Mouse (Mus musculus): ENCODE measurements at regions not wholly inside any gene's neighbourhood (a gene's known extent, or its start where the extent isn't known, plus 50 kb on each side); places are given as distances from the start of the nearest gene placed in this dataset.

DNA sequence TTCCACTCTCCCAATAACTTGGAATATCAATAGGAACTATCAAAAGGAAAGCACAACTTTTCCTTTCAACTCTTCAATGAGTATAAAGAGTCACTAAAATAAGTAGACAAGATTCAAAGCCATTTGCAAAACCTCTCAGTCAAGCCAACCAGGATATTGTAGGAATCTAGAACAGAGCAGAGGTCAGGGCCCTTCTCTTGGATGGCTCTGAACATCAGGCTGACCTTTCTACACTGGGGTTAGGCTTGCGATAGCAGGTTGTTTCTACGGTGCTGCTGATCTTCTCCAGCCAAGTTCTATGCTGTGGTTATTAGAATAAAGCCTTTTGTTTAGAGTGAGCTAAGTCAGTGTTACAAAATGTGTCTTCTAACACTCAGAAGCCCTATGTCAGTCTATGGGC is 658.6 kb downstream of the Ofcc1 start:
- H3K4me3 ChIP-seq (ENCODE audit: low read depth, low read length) = no peak overlapping the region
- 85% methylated on average over 2 of the region's 2 CpGs for WGBS
- H3K9me3 ChIP-seq (ENCODE audit: low read length) = no peaks in the 10 kb centered on the region
- H3K27me3 ChIP-seq (ENCODE audit: insufficient read depth, low read length) = no peaks in the 10 kb centered on the region
- H3K9ac ChIP-seq = no peak overlapping the region
- no peaks in the 10 kb centered on the region for H3K36me3 ChIP-seq (ENCODE audit: insufficient read depth)
- H3K27ac ChIP-seq (ENCODE audit: low read depth, low read length) = no peak overlapping the region
- no peak for ATAC-seq
- DNase-seq = no peak
- TF ChIP-seq CTCF (IDR thresholded peaks at IDR 0.05; ENCODE audit: low read depth) = no peak
- no peaks in the 10 kb centered on the region for H3K4me1 ChIP-seq (ENCODE audit: insufficient read depth)
- no peak overlapping the region for H3K4me2 ChIP-seq (ENCODE audit: low read depth)

DNA sequence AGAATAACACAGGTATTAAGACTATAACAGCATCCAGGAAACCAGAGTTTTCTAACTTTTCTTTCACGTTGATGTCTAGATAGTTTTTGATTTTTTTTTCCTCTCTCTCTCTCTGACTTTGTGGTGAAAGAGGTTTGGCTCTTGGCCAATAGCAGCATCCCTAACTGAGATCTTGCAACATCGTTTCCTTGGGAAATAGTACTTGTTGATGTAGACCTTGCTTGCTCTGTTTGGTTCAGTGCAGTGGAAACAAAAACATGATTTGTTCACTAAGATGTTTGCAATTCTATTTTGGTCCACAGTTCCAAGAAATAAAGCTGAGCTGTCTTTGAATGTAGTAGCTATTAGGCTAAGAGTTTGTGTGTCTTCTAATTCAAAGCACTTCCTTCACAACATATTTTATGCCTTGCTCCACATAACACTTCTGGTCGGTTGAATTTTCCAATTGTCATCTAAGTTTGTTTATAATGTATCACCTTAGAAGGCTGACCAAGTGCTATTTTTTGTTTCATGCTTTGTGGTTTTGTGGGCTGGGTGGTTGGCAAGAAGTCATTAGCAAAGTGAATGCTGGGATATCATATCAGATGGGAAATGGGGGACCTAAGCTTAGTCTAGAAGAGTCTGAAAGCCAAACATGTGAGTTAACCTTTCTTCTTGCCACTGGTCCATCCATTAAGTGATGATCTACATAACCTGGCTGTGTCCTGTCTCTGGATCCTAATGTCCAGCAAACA is 669.8 kb downstream of the Ofcc1 start:
- ATAC-seq (no peak), DNase-seq (no peak)
- WGBS = 75% methylated on average over 3 of the region's 3 CpGs
- Histone ChIP-seq H3K4me3 (ENCODE audit: low read depth, low read length) (no peak overlapping the region), H3K9me3 (ENCODE audit: low read length) (no peaks in the 10 kb centered on the region), H3K9ac (no peak overlapping the region), H3K27ac (ENCODE audit: low read depth, low read length) (no peak overlapping the region), H3K4me1 (ENCODE audit: insufficient read depth) (no peaks in the 10 kb centered on the region), H3K27me3 (ENCODE audit: insufficient read depth, low read length) (no peaks in the 10 kb centered on the region), H3K4me2 (ENCODE audit: low read depth) (no peak overlapping the region), H3K36me3 (ENCODE audit: insufficient read depth) (no peaks in the 10 kb centered on the region)
- TF ChIP-seq CTCF (IDR thresholded peaks at IDR 0.05; ENCODE audit: low read depth) = no peak

DNA sequence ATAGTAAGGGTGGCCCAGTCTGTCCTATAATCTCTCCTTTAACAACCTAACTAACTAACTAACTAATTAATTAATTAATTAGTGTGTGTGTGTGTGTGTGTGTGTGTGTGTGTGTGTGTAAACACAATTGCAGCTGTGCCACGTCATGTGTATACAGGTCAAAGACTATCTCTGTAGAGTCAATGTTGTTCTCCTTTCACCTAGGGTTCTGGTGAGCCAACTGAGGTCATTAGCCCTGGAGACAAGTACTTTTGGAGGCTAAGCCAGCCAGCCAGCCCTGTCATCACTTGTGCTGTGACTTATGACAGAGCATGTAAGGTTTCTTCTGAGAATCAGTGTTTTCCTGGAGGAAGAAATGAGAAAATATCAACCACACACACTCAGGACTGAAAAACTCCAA is 696.7 kb downstream of the Ofcc1 start:
- 75% methylated on average over 1 of the region's 1 CpGs for WGBS
- no peak for TF ChIP-seq CTCF (IDR thresholded peaks at IDR 0.05; ENCODE audit: low read depth)
- no peak overlapping the region for H3K4me3 ChIP-seq (ENCODE audit: low read depth, low read length)
- H3K27ac ChIP-seq (ENCODE audit: low read depth, low read length) = no peak overlapping the region
- no peaks in the 10 kb centered on the region for H3K36me3 ChIP-seq (ENCODE audit: insufficient read depth)
- DNase-seq (no peak), ATAC-seq (no peak)
- no peak overlapping the region for H3K9ac ChIP-seq
- H3K9me3 ChIP-seq (ENCODE audit: low read length) = no peaks in the 10 kb centered on the region
- no peak overlapping the region for H3K4me2 ChIP-seq (ENCODE audit: low read depth)
- H3K4me1 ChIP-seq (ENCODE audit: insufficient read depth) = no peaks in the 10 kb centered on the region
- H3K27me3 ChIP-seq (ENCODE audit: insufficient read depth, low read length) = no peaks in the 10 kb centered on the region

DNA sequence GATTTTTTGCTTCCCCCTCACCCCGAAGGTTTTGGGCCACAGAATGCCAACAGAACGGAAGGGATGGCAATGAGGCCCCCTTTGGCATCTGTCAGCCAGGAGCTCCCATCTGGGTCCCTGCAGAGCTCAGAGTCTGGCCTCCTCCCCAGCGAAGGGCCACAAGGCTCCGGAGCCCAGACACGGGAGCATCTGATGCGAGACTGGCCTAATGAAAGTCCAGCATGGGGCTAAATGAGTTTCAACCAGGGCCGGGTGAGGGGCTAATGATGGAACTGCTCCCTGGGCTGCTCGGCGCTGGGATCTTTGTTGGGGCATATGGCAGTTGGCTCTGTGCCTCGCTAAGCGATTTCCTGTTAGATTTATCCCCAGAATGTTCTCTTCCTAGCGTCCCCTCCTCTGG is 688.8 kb upstream of the Slc35b3 start:
- peak; percentile 27; the same call in 1 of the 2 replicates for ATAC-seq

DNA sequence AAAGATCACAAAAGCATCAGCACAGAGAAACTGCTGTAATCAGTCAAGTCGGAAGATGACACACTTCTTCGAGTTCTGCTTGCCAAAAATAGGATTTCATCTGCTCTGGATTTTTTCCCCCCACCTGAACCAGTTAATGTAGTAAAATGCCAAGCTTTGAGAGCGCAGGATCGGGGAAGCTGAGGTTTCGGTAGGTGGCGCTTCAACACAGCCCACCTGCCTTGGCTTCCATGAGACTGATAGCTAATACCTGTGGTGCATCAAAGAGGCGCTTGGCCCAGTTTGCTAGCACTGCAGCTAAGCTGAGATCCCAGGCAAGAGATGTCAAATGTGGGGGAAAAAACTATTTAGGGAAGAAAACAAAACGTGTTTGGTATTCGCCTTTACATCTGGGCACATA is 686.7 kb upstream of the Slc35b3 start:
- no peak overlapping the region for H3K9ac ChIP-seq
- no peaks in the 10 kb centered on the region for H3K9me3 ChIP-seq (ENCODE audit: low read length)
- peak; percentile 77 for TF ChIP-seq CTCF (IDR thresholded peaks at IDR 0.05; ENCODE audit: low read depth)
- ATAC-seq = peak; percentile 66
- no peak overlapping the region for H3K4me2 ChIP-seq (ENCODE audit: low read depth)
- H3K27me3 ChIP-seq (ENCODE audit: insufficient read depth, low read length) = no peaks in the 10 kb centered on the region
- no peak overlapping the region for H3K27ac ChIP-seq (ENCODE audit: low read depth, low read length)
- H3K4me3 ChIP-seq (ENCODE audit: low read depth, low read length) = no peak overlapping the region
- no peaks in the 10 kb centered on the region for H3K4me1 ChIP-seq (ENCODE audit: insufficient read depth)
- H3K36me3 ChIP-seq (ENCODE audit: insufficient read depth) = no peaks in the 10 kb centered on the region
- DNase-seq = peak; percentile 81
- 17% methylated on average over 9 of the region's 9 CpGs for WGBS

More for the DNA sequence above, 688.8 kb upstream of the Slc35b3 start:
- no peak for TF ChIP-seq CTCF (IDR thresholded peaks at IDR 0.05; ENCODE audit: low read depth)
- H3K27ac ChIP-seq (ENCODE audit: low read depth, low read length) = no peak overlapping the region
- no peak overlapping the region for H3K4me3 ChIP-seq (ENCODE audit: low read depth, low read length)
- no peaks in the 10 kb centered on the region for H3K9me3 ChIP-seq (ENCODE audit: low read length)
- H3K4me2 ChIP-seq (ENCODE audit: low read depth) = peak overlapping the region; percentile 44
- H3K4me1 ChIP-seq (ENCODE audit: insufficient read depth) = no peaks in the 10 kb centered on the region
- H3K27me3 ChIP-seq (ENCODE audit: insufficient read depth, low read length) = no peaks in the 10 kb centered on the region
- no peak overlapping the region; the same call in 1 of the 2 replicates for H3K9ac ChIP-seq
- DNase-seq = peak; percentile 24
- 23% methylated on average over 12 of the region's 12 CpGs for WGBS
- H3K36me3 ChIP-seq (ENCODE audit: insufficient read depth) = no peaks in the 10 kb centered on the region

DNA sequence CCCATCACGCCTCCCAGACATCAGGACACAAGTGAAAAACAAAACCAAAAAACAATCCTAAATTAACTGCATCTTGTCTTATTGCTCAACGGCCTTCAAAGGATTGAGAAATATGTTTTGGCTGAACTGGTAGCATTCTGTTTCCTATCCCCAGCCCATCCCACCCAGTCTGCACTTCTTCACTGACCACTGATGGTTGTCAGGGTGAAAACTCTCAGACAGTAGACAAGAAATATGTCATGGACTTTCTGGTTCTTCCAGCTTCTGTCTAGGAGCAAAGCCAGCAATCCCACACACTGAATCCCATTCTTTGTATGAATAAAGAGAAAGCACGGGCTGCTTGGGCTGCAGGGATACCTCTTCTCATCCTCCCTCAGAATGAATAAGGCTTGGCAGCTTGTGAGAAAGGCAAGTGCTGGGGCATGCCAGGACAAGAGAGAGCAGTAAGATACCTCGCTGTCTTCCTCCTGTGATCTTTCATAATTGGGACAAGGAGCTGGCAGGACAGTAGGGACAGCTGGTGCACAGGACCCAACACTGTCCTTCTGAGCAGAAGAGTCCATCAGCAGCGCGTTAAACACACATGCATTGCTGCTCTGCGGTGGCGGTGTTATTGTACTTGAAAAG is 670.9 kb upstream of the Slc35b3 start:
- no peak overlapping the region for H3K9ac ChIP-seq
- no peak overlapping the region for H3K27ac ChIP-seq (ENCODE audit: low read depth, low read length)
- no peak overlapping the region for H3K4me2 ChIP-seq (ENCODE audit: low read depth)
- no peaks in the 10 kb centered on the region for H3K9me3 ChIP-seq (ENCODE audit: low read length)
- DNase-seq (no peak), ATAC-seq (no peak)
- H3K36me3 ChIP-seq (ENCODE audit: insufficient read depth) = no peaks in the 10 kb centered on the region
- 76% methylated on average over 8 of the region's 8 CpGs for WGBS
- H3K4me1 ChIP-seq (ENCODE audit: insufficient read depth) = no peaks in the 10 kb centered on the region
- no peak for TF ChIP-seq CTCF (IDR thresholded peaks at IDR 0.05; ENCODE audit: low read depth)
- no peak overlapping the region for H3K4me3 ChIP-seq (ENCODE audit: low read depth, low read length)
- H3K27me3 ChIP-seq (ENCODE audit: insufficient read depth, low read length) = no peaks in the 10 kb centered on the region

Measured in forebrain, postnatal 0 days (tissue).